9 mouse cellular contexts compared by ENCODE assay signal in the genomic region with DNA sequence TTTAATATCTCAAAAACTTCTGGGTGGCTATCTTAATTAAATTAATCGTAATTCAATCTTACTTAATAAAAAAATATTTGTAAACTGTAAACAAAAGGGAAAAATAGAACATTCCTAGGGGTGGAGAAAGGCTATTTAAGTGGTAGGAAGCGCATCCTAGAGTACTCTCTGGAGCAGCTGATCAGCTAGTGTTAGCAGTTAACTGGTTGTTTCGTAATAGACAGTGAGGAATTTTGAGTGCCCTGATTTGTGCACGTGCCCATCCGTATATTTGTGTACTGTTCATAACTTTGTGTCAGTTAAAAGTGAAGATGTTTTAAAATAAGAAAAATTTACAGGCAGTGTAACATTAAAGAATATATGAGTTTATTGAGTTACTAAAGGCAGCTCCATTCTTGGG.
DNase-seq lines count a peak whose midpoint lies in the region; ATAC-seq and TF ChIP-seq lines count a peak whose summit lies in the region.
"Had no signal": no experiment of that assay in that cellular context is flagged by ENCODE, and none has a peak within 500 bp of the region (broad histone marks: within the 10 kb centered on the region; RNA-seq: fewer than 3 reads in every experiment).

No protein-coding gene starts in this region.

- peak overlapping the region; percentile 82 for H3K4me2 ChIP-seq in heart, embryonic 14.5 days (ENCODE audit: low read length)
- H3K4me2 ChIP-seq in forebrain, postnatal 0 days (ENCODE audit: low read depth), result peak overlapping the region; percentile 68
- H3K4me2 ChIP-seq in limb, embryonic 14.5 days (replicated peaks; ENCODE audit: low read depth, low read length, severe bottlenecking), result peak overlapping the region; percentile 66

- H3K4me1 ChIP-seq in heart, embryonic 14.5 days (ENCODE audit: control insufficient read depth in 2 of 2, insufficient read depth in 2 of 2, low read length in 2 of 2), result no peaks in the 10 kb centered on the region
- H3K4me1 ChIP-seq in embryonic facial prominence, embryonic 10.5 days, result 0 out of 2 replicates have a peak, but pooled peaks cover 8% of the 10 kb centered on the region
- H3K4me1 ChIP-seq in forebrain, postnatal 0 days (ENCODE audit: insufficient read depth), result no peaks in the 10 kb centered on the region
- no peaks in the 10 kb centered on the region for H3K4me1 ChIP-seq in limb, embryonic 14.5 days (ENCODE audit: control insufficient read depth, insufficient read depth, low read length)

- TF ChIP-seq POLR2A in limb, embryonic 14.5 days (IDR thresholded peaks at IDR 0.05; ENCODE audit: borderline replicate concordance, extremely low read depth, insufficient read depth, insufficient read length), result no peak

- WGBS in heart, embryonic 14.5 days, result 56% methylated on average over 5 of the region's 5 CpGs
- WGBS in embryonic facial prominence, embryonic 10.5 days, result 62% methylated on average over 5 of the region's 5 CpGs
- WGBS in forebrain, postnatal 0 days, result 46% methylated on average over 5 of the region's 5 CpGs
- WGBS in limb, embryonic 14.5 days, result 66% methylated on average over 5 of the region's 5 CpGs

- no peaks in the 10 kb centered on the region for H3K9me3 ChIP-seq in heart, embryonic 14.5 days (ENCODE audit: control insufficient read depth, low read length)
- H3K9me3 ChIP-seq in embryonic facial prominence, embryonic 10.5 days, result no peaks in the 10 kb centered on the region
- no peaks in the 10 kb centered on the region for H3K9me3 ChIP-seq in forebrain, postnatal 0 days (ENCODE audit: low read length)
- no peaks in the 10 kb centered on the region for H3K9me3 ChIP-seq in limb, embryonic 14.5 days (ENCODE audit: control insufficient read depth, low read length)

- no peak for TF ChIP-seq CTCF in forebrain, postnatal 0 days (IDR thresholded peaks at IDR 0.05; ENCODE audit: low read depth)

- no peaks in the 10 kb centered on the region for H3K27me3 ChIP-seq in heart, embryonic 14.5 days (ENCODE audit: control insufficient read depth, insufficient read depth, low read length)
- H3K27me3 ChIP-seq in embryonic facial prominence, embryonic 10.5 days (replicated peaks; ENCODE audit: low read depth, poor library complexity, severe bottlenecking), result peaks cover 22% of the 10 kb centered on the region
- H3K27me3 ChIP-seq in forebrain, postnatal 0 days (ENCODE audit: insufficient read depth, low read length), result no peaks in the 10 kb centered on the region
- no peaks in the 10 kb centered on the region for H3K27me3 ChIP-seq in limb, embryonic 14.5 days (ENCODE audit: control insufficient read depth, insufficient read depth, low read length)

- peak overlapping the region in 1 of 2 experiments; percentile 44; a peak in 2 of 4 replicates for H3K4me3 ChIP-seq in heart, embryonic 14.5 days (ENCODE audit: control insufficient read depth in 1 of 2, insufficient read depth in 1 of 2, low read depth in 1 of 2, low read length in 2 of 2)
- peak overlapping the region; percentile 61 for H3K4me3 ChIP-seq in embryonic facial prominence, embryonic 10.5 days
- H3K4me3 ChIP-seq in forebrain, postnatal 0 days (ENCODE audit: low read depth, low read length), result peak overlapping the region; percentile 35
- peak overlapping the region; percentile 29; the same call in 1 of the 2 replicates for H3K4me3 ChIP-seq in limb, embryonic 14.5 days (replicated peaks; ENCODE audit: low read length)

- H3K27ac ChIP-seq in heart, embryonic 14.5 days (replicated peaks in 1 of 2; ENCODE audit: control insufficient read depth in 1 of 2, insufficient read depth in 1 of 2, low read depth in 2 of 2, low read length in 2 of 2), result no peak overlapping the region
- no peak overlapping the region for H3K27ac ChIP-seq in embryonic facial prominence, embryonic 10.5 days (replicated peaks)
- no peak overlapping the region for H3K27ac ChIP-seq in forebrain, postnatal 0 days (ENCODE audit: low read depth, low read length)
- no peak overlapping the region for H3K27ac ChIP-seq in limb, embryonic 14.5 days (replicated peaks; ENCODE audit: low read depth, low read length)

- no peaks in the 10 kb centered on the region for H3K36me3 ChIP-seq in heart, embryonic 14.5 days (ENCODE audit: control insufficient read depth, insufficient read depth, low read length)
- H3K36me3 ChIP-seq in embryonic facial prominence, embryonic 10.5 days (replicated peaks), result no peaks in the 10 kb centered on the region
- no peaks in the 10 kb centered on the region for H3K36me3 ChIP-seq in forebrain, postnatal 0 days (ENCODE audit: insufficient read depth)
- no peaks in the 10 kb centered on the region for H3K36me3 ChIP-seq in limb, embryonic 14.5 days (ENCODE audit: control insufficient read depth, insufficient read depth, low read length)

- no peak for DNase-seq in heart, adult 18-20 months
- no peak for DNase-seq in embryonic facial prominence, embryonic 10.5 days (ENCODE audit: low spot score)
- DNase-seq in forebrain, postnatal 0 days, result no peak
- DNase-seq in limb, embryonic 14.5 days (ENCODE audit: low spot score), result no peak
- no peak for DNase-seq in cerebellum, postnatal 10 days
- DNase-seq in ovary, adult 18-20 months (ENCODE audit: low spot score), result no peak
- DNase-seq in T-cell, adult 2 months (ENCODE audit: low spot score), result no peak
- DNase-seq: lung, postnatal 36 days had no signal

- no peak for ATAC-seq in heart, embryonic 14.5 days (ENCODE audit: insufficient number of reproducible peaks, insufficient read depth, low FRiP score, low read depth)
- no peak for ATAC-seq in forebrain, postnatal 0 days
- ATAC-seq in limb, embryonic 14.5 days (ENCODE audit: low FRiP score, low read depth), result no peak

- 0 out of 2 replicates have a peak overlapping the region, but pooled peaks have one; percentile 59 for H3K9ac ChIP-seq in heart, embryonic 14.5 days (ENCODE audit: low read length)
- H3K9ac ChIP-seq in forebrain, postnatal 0 days, result no peak overlapping the region
- H3K9ac ChIP-seq in limb, embryonic 14.5 days (ENCODE audit: low read depth, low read length, severe bottlenecking), result 0 out of 2 replicates have a peak overlapping the region, but pooled peaks have one; percentile 32
